Mouse (Mus musculus) stomach, embryonic 16.5 days (tissue): ENCODE measurements at regions not wholly inside any gene's neighbourhood (a gene's known extent, or its start where the extent isn't known, plus 50 kb on each side); places are given as distances from the start of the nearest gene placed in this dataset.
A peak's percentile ranks its signal among the peaks of the same experiment; 100 is the strongest.

Experiments used
- ATAC-seq: fragments of 200-750 bp; cut with Nextera tagmentation; 2 replicates; pipeline ENCODE4 v1.8.0; 2017; ENCODE audit warnings: moderate number of reproducible peaks, moderate TSS enrichment; ENCODE audit not compliant: insufficient read depth, low FRiP score
- H3K27ac ChIP-seq: fragments of 300-500 bp; sonication (generic); 2 replicates; pipeline ENCODE4 v1.5.1; 2014; ENCODE audit warnings: low read length
- H3K27me3 ChIP-seq: fragments of 300-500 bp; sonication (generic); 2 replicates; pipeline ENCODE4 v1.6.1; 2014; ENCODE audit warnings: low read length, control low read depth, mixed read lengths; ENCODE audit not compliant: control insufficient read depth, insufficient read depth
- H3K36me3 ChIP-seq: fragments of 300-500 bp; sonication (generic); 2 replicates; pipeline ENCODE4 v1.6.1; 2014; ENCODE audit warnings: low read length; ENCODE audit not compliant: control insufficient read depth, insufficient read depth
- H3K4me1 ChIP-seq: fragments of 300-500 bp; sonication (generic); 2 replicates; pipeline ENCODE4 v1.6.1; 2014; ENCODE audit warnings: low read length, control low read depth, mixed read lengths; ENCODE audit not compliant: control insufficient read depth, insufficient read depth
- H3K4me2 ChIP-seq: fragments of 300-500 bp; sonication (generic); 2 replicates; pipeline ENCODE4 v1.6.1; 2014; ENCODE audit warnings: low read depth, low read length, mixed read lengths
- H3K4me3 ChIP-seq: fragments of 300-500 bp; sonication (generic); replicated peaks from 2 replicates; pipeline ENCODE4 v1.5.1; 2014; ENCODE audit warnings: mild to moderate bottlenecking, low read length
- H3K9ac ChIP-seq: fragments of 300-500 bp; sonication (generic); 2 replicates; pipeline ENCODE4 v1.6.1; 2014; ENCODE audit warnings: low read length
- H3K9me3 ChIP-seq: fragments of 300-500 bp; sonication (generic); replicated peaks from 2 replicates; pipeline ENCODE4 v1.6.1; 2016; ENCODE audit warnings: low read length, control low read depth; ENCODE audit not compliant: control insufficient read depth
- WGBS: fragments of 180-500 bp; shearing (Covaris S2); extraction: QIAGEN DNeasy Blood & Tissue Kit; methylation state at CpG from one replicate; pipeline ENCODE4 v1.1.7; 2014; 5-methylcytosine and 5-hydroxymethylcytosine counted together

- no peaks in the 10 kb centered on the region for H3K27me3 ChIP-seq
- no peak overlapping the region for H3K9ac ChIP-seq
- H3K4me2 ChIP-seq = no peak overlapping the region
- H3K4me1 ChIP-seq = peaks cover 8% of the 10 kb centered on the region; the same call in 1 of the 2 replicates
- 53% methylated on average over 1 of the region's 1 CpGs for WGBS
- H3K27ac ChIP-seq = no peak overlapping the region
- H3K36me3 ChIP-seq = no peaks in the 10 kb centered on the region
- ATAC-seq = no peak
- no peaks in the 10 kb centered on the region for H3K9me3 ChIP-seq
- no peak overlapping the region for H3K4me3 ChIP-seq
Observed at GRCm38 (mm10) chr9:41604916-41605315, 443.4 kb upstream of the Ubash3b start.

- no peaks in the 10 kb centered on the region for H3K36me3 ChIP-seq
- no peak overlapping the region for H3K4me2 ChIP-seq
- no peak overlapping the region for H3K27ac ChIP-seq
- H3K27me3 ChIP-seq = no peaks in the 10 kb centered on the region
- H3K4me3 ChIP-seq = no peak overlapping the region
- 29% methylated on average over 3 of the region's 3 CpGs for WGBS
- 0 out of 2 replicates have a peak overlapping the region, but pooled peaks have one; percentile 4 for H3K9ac ChIP-seq
- peaks cover 8% of the 10 kb centered on the region; the same call in 1 of the 2 replicates for H3K4me1 ChIP-seq
- ATAC-seq = no peak
- no peaks in the 10 kb centered on the region for H3K9me3 ChIP-seq
Observed at GRCm38 (mm10) chr9:41600778-41601177, 439.3 kb upstream of the Ubash3b start.

DNA sequence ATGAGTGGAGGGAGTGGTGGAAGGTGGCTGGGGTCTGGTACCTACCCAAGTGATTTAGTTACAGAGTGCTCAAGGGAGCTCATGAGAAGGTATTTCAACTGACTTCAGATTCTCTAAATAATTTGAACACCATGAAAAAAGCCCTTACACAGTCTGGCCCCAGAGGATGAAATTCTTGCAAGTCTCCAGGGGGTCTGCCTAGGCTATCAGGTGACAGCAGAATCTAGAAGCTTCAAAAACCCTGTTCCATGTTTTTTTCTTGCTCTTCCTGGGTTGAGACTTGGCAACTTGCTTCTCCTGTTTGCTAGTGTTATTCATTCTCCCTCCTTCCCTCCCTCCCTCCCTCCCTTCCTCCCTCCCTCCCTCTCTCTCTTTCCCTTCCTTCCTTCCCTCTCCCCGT, 438.4 kb upstream of the Ubash3b start:
- no peak for ATAC-seq
- Histone ChIP-seq H3K27me3 (no peaks in the 10 kb centered on the region), H3K9me3 (no peaks in the 10 kb centered on the region), H3K9ac (no peak overlapping the region), H3K4me1 (peaks cover 14% of the 10 kb centered on the region; the same call in 1 of the 2 replicates), H3K4me3 (no peak overlapping the region), H3K27ac (no peak overlapping the region), H3K4me2 (no peak overlapping the region), H3K36me3 (no peaks in the 10 kb centered on the region)
- WGBS = 30% methylated on average over 1 of the region's 1 CpGs

GRCm38 (mm10) chr9:41595749-41596148, 434.3 kb upstream of the Ubash3b start:
- no peak overlapping the region for H3K9ac ChIP-seq
- H3K4me3 ChIP-seq = no peak overlapping the region
- H3K27me3 ChIP-seq = no peaks in the 10 kb centered on the region
- 0 out of 2 replicates have a peak, but pooled peaks cover 3% of the 10 kb centered on the region for H3K36me3 ChIP-seq
- H3K4me1 ChIP-seq = peaks cover 13% of the 10 kb centered on the region; the same call in 1 of the 2 replicates
- ATAC-seq = no peak
- WGBS = 53% methylated on average over 5 of the region's 5 CpGs
- H3K9me3 ChIP-seq = no peaks in the 10 kb centered on the region
- H3K27ac ChIP-seq = no peak overlapping the region
- H3K4me2 ChIP-seq = no peak overlapping the region

DNA sequence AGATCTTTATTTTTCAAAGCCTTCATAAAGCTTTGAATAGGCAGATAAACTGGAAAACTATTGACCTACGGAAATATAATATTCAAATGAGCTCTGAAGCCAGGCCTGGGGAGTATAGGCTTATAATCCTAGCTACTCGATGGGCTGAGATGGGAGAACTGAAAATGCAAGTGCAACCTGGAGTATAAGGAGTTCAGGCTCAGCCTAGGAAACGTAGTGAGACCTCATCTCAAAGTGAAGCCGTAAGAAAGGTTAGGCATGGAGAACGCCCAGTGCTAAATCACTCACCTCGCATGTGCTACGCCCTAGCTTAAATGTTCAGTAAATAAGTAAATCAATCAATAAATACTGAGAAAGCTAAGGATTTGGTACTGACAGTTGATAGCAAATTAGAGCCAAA, 432.5 kb upstream of the Ubash3b start:
- Histone ChIP-seq H3K4me2 (no peak overlapping the region), H3K9me3 (no peaks in the 10 kb centered on the region), H3K4me3 (no peak overlapping the region), H3K9ac (no peak overlapping the region), H3K27ac (no peak overlapping the region), H3K27me3 (no peaks in the 10 kb centered on the region), H3K4me1 (peaks cover 19% of the 10 kb centered on the region), H3K36me3 (peaks cover 8% of the 10 kb centered on the region; the same call in 1 of the 2 replicates)
- 74% methylated on average over 7 of the region's 7 CpGs for WGBS
- ATAC-seq = no peak

- H3K4me2 ChIP-seq = no peak overlapping the region
- ATAC-seq = no peak
- 86% methylated on average over 4 of the region's 4 CpGs for WGBS
- H3K27me3 ChIP-seq = no peaks in the 10 kb centered on the region
- no peak overlapping the region for H3K9ac ChIP-seq
- H3K27ac ChIP-seq = no peak overlapping the region
- peaks cover 26% of the 10 kb centered on the region for H3K4me1 ChIP-seq
- H3K36me3 ChIP-seq = peaks cover 8% of the 10 kb centered on the region; the same call in 1 of the 2 replicates
- no peak overlapping the region for H3K4me3 ChIP-seq
- no peaks in the 10 kb centered on the region for H3K9me3 ChIP-seq
Observed at GRCm38 (mm10) chr9:41592900-41593690, 431.6 kb upstream of the Ubash3b start.

DNA sequence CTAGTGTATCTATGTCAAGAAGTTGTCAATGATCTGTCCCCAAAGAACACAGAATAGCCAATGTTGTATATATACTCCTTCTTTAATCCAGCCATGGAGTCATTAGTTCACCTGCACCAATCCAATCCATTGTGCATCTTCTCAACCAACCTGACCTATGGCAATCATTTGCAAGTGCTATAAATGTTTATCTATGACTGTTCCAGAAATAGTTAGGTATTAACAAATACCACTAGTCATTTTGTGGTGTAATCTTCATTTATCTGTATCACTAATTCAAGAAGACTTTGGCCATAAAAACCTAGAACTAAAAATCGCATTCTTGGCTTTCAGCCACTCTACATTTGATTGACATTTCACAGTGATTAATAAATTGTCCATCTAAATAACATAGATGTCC, 430.6 kb upstream of the Ubash3b start:
- no peak overlapping the region for H3K9ac ChIP-seq
- H3K9me3 ChIP-seq = no peaks in the 10 kb centered on the region
- no peak overlapping the region for H3K4me2 ChIP-seq
- H3K4me1 ChIP-seq = peaks cover 34% of the 10 kb centered on the region
- peaks cover 8% of the 10 kb centered on the region; the same call in 1 of the 2 replicates for H3K36me3 ChIP-seq
- no peak overlapping the region for H3K4me3 ChIP-seq
- H3K27me3 ChIP-seq = no peaks in the 10 kb centered on the region
- WGBS = 96% methylated on average over 1 of the region's 1 CpGs
- no peak for ATAC-seq
- H3K27ac ChIP-seq = no peak overlapping the region

GRCm38 (mm10) chr9:41590164-41590563, 428.7 kb upstream of the Ubash3b start:
- WGBS = 72% methylated on average over 4 of the region's 4 CpGs

More at GRCm38 (mm10) chr9:41590164-41590563, 428.7 kb upstream of the Ubash3b start:
- H3K4me2 ChIP-seq = no peak overlapping the region
- H3K27ac ChIP-seq = no peak overlapping the region
- H3K36me3 ChIP-seq = peaks cover 8% of the 10 kb centered on the region; the same call in 1 of the 2 replicates
- no peak overlapping the region for H3K9ac ChIP-seq
- no peak overlapping the region for H3K4me3 ChIP-seq
- H3K27me3 ChIP-seq = no peaks in the 10 kb centered on the region
- H3K4me1 ChIP-seq = peaks cover 36% of the 10 kb centered on the region
- no peak for ATAC-seq
- H3K9me3 ChIP-seq = no peaks in the 10 kb centered on the region
